Mouse (Mus musculus) retina, postnatal 1 day (tissue): Measurements from ENCODE around the gene Gsto1.
"Not testable (repeated sequence)": the region's sequence is repeated elsewhere in the genome, so short reads cannot be mapped to it uniquely, and the experiment has no call there.

Source experiments
- DNase-seq: peaks from one replicate; pipeline ENCODE4 v3.0.0-alpha.2; 2012

The Gsto1 gene

DNA sequence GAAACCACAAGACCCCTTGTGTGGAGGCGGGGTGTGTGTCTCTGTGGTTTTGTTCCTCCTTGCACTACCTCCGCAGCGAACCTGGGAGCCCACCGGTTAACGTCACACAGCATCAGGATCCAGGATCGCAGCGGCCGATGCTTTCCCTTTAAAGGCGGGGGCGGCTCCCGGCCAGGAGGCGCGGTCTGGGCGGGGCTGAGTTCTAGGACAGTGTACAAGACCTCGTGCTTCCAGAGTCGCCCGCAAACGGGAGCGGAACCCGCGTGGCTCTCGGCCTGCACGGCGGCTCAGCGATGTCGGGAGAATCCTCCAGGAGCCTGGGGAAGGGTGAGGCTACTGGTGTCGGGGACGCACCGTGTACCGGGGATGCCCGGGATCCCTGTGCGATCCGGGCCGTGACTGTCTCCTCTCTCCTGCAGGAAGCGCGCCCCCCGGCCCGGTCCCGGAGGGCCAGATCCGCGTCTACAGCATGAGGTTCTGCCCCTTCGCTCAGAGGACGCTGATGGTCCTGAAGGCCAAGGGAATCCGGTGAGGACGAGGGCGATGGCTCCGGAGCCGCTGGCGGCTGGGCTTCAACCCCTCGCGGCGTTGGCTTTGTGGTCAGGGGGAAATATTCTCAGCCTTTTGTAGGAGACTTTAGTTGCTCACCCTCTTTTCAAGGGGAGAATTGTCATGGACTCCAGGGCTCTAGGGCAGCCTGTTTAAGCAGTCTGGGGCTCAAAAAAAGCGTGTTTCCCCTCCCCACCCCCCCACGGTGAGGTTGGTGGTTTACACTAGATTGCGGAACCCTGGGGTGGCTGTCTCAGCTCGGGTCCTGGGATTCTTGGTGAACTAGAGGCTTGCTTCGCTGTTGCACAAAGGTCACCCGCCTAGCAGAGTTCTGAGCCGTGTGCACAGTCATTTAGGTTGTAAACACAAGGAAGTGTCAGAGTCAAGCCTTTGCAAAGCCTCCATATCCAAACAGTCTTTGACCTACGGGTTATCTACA is at the start of gene Gsto1:
Gene Gsto1, plus strand, starts transcription at position 175 of the 988 bp plus-strand sequence.
- peak; percentile 90 for DNase-seq

GRCm38 (mm10) chr19:47812091-47812490 is 42.7 kb upstream of the Gsto1 start:
- no peak for DNase-seq

- no peak for DNase-seq
These were observed 40.0 kb upstream of the Gsto1 start for GRCm38 (mm10) chr19:47814721-47815120.

DNA sequence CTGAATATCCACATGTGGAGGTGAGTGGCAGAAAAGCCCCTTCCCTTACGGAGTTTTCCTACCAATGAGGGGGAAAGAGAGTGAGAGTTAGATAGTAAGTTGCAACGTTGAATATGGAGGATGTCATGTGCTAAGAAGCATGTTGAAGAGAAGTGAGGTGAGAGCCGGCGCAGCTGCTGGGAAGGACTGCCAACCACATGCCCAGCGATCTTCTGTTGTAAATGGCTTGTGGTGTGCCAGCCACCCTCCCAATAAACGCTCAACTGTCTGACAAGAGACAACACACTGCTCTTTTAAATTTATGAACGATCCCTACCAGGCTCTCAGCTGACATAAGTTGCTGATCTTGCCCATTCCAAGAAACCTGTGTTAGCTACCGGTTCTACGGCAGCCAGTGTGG is 37.1 kb upstream of the Gsto1 start:
- DNase-seq, result no peak

DNA sequence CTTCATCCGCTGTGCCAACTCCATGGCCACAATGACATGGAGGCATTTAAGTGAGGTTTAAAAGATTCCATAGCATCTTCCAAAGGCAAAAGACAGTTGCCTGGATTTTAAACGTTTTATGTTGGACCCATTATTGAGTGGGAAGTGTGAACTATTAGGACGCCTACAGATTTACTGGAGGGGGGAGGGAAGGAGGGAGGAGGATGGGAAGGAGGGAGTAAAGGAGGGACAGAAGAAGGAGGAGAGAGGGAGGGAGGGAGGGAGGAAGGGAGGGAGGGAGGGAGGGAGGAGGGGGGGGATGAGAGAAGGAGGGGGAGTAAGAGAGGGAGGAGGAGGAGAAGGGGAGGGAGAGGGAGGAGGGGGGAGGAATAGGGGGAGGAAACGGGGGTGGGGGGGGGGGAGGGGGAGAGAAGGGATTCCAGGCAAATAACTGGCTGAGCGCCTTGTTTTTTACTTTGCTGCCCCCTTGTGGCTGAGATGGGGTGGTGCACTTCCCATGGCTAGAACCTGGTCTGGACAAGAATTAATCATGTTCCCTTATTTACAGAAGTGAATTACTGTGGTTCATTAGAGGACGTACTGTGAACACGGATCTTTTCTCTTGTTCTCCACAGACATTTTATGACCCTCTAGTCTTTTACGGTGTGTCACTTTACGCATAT is 33.8 kb upstream of the Gsto1 start:
- peak; percentile 88 for DNase-seq

GRCm38 (mm10) chr19:47821494-47821872 is 33.3 kb upstream of the Gsto1 start:
- no peak for DNase-seq

DNA sequence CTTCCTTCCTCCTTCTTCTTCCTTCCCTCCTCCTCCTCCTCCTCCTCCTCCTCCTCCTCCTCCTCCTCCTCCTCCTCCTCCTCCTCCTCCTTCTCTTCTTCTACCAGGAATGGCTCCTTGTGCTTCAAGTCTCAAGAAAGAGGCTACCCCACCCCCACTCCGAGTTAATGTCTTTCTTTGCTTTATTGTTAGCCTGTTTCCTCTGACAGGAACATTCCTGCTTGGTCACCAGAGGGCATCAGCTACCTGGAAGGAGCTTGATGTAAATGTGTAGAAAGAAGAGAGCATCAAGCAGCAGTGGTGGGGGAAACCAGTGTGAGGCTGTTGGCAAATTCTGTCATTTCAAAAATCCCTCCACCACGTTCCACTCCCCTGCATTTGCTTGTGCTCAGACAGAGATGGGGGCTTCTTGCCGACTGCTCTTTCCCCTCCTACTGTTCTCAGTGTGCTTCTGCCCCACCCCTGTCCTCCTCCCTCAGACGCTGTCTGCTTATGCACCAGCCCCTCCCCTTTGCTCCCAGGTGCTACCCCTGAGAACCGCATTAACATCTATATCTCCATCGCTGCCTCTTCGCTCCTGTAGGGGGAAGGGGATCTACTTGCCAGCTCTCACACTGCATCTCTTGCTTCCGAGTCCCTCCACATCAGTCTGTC is 32.5 kb upstream of the Gsto1 start:
- peak; percentile 30 for DNase-seq

GRCm38 (mm10) chr19:47824026-47824425 is 30.7 kb upstream of the Gsto1 start:
- DNase-seq, result no peak

GRCm38 (mm10) chr19:47829913-47830450 is 24.8 kb upstream of the Gsto1 start:
- no peak for DNase-seq

DNA sequence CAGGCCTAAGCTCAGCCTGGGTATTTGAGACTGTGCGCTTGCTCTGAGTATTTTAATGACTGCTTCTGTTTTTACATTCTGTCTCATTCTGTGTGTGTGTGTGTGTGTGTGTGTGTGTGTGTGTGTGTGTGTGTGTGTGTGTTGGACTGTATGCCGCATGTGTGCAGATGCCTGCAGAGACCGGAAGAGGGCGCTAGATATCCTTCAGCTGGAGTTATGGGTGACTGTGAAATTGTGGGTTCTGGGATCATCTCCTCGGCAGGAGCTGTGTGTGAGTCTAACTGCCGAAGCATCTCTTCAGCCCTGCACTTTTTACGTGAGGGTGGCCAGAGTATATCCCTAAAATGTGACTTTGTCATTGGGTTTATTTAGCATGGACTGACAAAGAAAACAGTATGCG is 23.7 kb upstream of the Gsto1 start:
- DNase-seq, result no peak

- no peak for DNase-seq
These were observed 22.5 kb upstream of the Gsto1 start for GRCm38 (mm10) chr19:47832316-47832715.

DNA sequence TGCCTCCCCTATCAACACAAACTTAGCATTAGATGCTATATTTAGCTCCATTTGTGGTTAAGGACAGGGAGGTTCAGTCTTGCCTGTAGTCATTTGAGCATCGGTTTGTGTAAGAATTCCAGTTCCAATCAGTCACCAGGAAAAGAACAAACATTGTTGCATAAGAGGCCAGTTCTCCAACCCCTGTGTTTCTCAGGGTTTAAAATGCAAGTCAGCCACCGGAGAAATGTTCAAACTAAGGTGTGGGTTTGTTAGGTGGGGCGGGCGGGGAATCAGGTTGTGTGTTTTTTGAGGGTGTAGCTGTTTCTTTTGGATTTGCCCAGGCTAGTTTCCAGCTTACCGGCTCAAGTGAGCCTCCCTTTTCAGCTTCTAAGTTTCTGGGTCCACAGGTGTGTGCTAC is 20.2 kb upstream of the Gsto1 start:
- DNase-seq, result no peak

- no peak for DNase-seq
These were observed 19.0 kb upstream of the Gsto1 start for GRCm38 (mm10) chr19:47835776-47836175.

- peak; percentile 88 for DNase-seq
These were observed 17.9 kb upstream of the Gsto1 start for GRCm38 (mm10) chr19:47836701-47837526.

DNA sequence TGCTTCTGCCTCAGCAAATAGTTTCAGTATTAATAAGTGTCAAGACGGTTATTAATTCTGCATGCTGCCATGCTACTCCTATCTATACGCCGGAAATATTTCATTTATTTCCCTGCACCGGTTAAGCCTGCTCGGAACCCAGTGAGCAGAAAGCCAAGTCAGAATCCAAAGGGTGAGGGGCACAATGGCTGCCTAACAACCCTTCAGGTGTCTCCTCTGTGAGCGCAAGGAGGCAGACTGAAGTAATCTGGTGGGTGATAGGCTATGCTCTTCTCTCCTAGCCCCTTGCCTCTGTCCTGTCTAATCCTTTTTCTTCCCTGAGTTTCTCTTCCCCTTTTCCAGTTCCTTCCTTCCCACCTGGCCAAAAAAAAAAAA is 17.3 kb upstream of the Gsto1 start:
- no peak for DNase-seq

- DNase-seq, result not testable (repeated sequence)
These were observed 13.5 kb upstream of the Gsto1 start for GRCm38 (mm10) chr19:47841234-47841633.

GRCm38 (mm10) chr19:47849735-47850134 is 5.0 kb upstream of the Gsto1 start:
- no peak for DNase-seq

DNA sequence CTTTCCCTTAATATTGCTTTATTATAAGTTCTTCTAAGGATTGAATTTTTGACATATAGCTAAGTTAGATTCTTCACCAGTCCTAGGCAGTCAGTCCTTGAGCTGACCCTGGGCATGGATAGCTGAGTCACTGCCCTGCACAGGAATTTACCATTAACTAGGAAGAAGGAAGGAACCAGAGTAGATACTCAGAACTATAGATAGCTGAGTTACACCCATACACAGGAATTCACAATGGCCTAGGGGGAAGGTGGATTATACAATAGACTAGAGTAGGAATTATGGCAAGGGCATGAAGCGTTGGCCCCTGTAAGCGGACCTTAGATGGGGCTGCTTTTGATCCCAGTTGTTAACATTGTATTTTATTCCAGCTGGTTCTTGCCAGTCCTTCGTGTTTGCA is 2.6 kb upstream of the Gsto1 start:
- not testable (repeated sequence) for DNase-seq

- DNase-seq, result no peak
These were observed 1.7 kb upstream of the Gsto1 start for GRCm38 (mm10) chr19:47853053-47853452.

- no peak for DNase-seq
These were observed 597 bp upstream of the Gsto1 start for GRCm38 (mm10) chr19:47853951-47854795.
